Mouse (Mus musculus): ENCODE measurements around the gene Rpl12.
"Not testable (repeated sequence)": the region's sequence is repeated elsewhere in the genome, so short reads cannot be mapped to it uniquely, and the experiment has no call there.

The Rpl12 gene

DNA sequence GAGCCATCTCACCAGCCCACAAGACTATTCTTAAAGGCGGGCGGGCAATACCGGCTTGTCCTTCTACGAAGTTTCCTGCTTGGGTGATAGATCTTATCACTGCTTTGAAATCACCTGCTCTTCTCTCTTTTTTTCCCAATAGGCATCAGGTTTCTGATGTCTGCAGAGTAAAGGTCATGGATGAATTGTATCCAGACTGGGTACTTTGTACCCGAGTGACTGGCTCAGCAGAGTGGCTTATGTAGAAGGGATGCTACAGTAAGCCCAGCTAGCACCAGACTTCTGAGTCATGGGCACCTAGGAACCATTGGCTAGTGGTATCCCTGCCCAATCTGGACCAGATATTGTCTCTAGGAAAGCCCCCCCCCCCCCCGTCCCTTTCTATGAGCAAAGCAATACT lies 22.3 kb downstream of the Rpl12 start:
- no peak for DNase-seq

DNA sequence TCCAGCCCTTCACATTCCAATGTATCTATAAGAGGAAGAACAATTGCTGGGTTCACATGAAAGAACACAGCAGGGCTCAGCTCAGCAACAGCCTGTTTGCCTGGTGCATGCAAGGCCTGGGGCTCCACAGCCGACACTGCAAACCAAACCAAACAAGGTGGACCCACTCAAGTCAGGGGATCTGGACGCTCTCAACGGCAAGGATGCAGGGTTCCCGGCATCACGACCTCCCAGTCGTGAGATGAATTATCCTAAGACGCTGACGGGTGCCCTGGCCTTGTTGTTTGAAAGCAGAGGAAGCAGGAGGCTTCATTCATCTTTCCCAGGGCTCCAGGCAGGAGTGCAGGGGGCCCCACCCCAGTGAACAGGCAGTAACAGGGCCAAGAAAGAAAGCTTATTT lies 24.5 kb downstream of the Rpl12 start:
- DNase-seq, result no peak

DNA sequence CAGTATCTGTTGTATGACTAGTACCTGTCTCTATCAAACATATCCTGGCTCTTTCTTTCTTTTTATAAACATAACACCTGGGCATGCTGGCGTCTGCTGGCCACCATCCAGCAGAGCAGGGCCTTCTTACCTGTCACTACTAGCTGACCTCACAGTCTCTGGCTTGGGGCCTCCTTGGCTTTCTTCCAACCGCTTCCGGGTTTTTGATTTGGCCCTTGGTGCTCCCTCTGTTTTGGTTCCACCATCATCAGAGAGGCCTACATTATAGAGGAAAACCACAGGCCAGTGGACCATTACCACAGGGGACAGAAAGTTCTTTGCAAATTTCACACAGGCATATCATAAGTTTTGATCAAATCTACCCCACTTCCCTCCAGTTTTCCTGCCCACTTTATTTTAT lies 28.0 kb downstream of the Rpl12 start:
- DNase-seq, result no peak

DNA sequence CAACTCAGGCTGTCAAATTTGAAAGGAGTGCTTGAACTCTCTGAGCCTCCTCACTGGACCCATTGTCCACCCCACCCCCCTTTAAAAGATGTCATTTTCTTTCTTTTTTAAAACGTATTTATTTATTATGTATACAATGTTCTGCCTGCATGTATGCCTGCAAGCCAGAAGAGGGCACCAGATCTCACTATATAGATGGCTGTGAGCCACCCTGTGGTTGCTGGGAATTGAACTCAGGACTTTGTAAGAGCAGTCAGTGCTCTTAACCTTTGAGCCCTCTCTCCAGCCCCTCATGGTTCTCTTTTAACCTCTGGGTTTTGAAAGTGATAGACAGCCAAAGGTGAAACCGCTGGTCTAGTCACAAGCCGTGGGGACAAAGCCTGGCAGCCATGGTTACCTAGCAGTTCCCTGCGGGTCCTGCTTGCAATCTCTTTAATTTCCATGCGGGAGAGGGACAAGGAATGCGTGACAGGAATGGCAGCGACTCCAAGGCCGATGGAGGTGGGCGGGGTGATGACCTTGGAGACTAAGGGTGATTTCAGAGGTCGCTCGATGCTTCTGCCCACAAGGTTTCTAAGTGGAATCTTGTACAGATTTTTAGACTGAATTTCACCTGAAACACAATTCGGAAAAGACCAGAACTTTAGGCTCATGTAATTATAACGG lies 28.9 kb downstream of the Rpl12 start:
- no peak for DNase-seq

DNA sequence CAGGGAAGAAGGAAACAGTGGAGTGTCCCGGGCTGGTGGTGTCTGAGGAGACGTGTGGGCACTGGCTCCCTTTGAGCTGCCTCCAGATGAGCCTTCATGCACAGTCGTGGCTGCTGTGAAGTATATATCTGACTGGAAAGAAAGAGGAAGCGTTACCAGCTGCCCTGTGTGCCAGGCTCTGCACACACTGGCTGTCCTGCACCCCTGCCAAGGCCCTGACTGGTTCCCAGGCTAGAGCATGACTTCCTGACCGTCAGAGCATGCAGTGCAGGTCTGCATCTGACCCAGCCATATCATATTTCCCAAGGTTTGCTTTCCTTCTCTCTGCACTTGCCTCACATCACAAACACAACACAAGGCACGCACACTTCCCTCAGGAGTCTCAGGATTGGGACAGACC lies 30.8 kb downstream of the Rpl12 start:
- DNase-seq, result no peak

DNA sequence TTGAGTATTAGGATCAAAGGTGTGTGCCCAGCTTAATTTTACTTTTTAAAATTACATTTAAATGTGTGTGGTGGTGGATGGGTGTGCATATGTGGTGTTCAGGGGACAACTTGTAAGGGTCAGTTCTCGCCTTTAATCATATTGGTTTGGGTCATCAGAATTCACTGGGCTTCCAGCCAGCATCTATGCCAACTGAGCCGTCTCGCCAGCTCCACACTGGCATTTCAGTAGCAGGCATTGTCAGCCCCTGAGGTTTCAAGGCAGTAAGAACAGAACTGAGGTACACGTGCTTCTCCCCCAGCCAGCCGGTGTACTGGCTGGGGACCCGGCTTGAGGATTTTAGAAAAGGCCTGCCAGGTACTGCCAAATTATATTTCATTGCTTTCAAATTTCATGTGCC lies 35.7 kb downstream of the Rpl12 start:
- DNase-seq, result no peak

DNA sequence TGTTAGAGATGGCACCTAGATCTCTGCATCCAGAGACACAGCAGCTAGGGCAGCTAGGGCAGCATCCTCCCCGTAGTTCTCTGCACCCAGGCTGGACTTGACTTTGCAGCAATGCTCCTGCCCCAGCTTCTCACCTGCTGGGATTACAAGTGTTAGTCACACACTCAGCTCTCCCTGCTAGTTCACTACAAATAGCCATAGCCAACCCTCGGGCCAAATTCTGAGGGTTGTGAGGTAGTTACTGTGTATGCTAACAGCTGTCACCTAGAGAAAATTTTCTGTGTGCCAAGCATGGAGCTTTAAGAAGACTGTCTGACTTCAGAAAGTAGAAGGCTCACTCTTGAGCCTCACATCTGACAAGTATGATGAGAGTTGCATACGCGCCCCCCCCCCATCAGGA lies 36.4 kb downstream of the Rpl12 start:
- DNase-seq, result no peak

DNA sequence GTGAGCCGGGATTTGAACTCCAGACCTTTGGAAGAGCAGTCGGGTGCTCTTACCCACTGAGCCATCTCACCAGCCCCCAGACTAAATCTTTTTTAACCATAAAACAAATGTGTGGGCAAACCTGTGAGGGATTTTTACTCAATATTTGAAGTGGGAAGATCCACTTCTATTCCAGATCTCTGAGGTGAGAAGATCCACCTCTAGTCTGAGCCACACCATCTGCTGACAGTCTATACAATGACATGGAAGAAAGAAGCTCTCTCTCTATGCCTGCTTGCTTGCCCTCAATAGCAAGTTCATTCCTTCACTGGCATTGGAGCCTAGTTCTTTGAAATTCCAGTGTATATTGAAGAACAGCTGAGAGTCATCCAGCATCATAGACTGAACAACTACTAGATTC lies 38.4 kb downstream of the Rpl12 start:
- DNase-seq, result no peak

DNA sequence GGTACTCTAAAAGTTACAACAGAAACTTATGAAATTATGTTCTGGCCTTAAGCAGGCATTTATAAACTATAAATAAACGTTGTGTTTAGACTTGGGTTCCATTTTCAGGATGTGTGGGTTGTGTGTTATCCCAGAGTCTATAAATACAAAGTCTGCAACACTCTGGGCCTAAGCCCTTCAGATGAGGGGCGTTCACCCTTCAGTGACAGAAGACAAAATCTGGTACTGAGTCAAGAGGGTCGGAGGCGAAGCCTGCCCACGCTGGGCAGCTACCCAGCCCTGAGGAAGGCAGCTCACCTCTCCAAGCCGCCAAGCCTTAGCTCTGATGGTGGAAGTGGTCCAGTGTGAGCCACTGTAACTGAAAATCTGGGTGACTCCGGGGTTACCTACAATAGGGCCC lies 40.8 kb downstream of the Rpl12 start:
- DNase-seq, result no peak

DNA sequence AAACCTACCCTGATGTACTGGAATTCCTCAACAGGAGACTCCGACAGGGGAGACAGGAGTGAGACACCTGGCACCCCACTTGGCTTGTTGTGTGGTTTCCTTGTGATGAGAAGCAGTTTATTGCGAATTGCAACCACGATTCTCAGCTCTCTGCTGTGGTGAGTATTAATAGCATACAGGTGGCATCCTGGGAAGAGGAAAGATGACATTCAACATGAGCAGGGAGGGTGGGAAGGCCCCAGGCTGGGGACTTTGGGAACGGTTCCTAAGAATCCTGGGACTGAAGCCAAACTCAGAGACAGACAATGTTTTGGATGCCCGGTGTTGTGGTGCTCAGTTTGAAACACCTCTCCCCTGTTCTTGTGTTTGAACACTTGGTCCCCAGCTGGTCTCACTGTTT lies 43.7 kb downstream of the Rpl12 start:
- DNase-seq, result no peak

DNA sequence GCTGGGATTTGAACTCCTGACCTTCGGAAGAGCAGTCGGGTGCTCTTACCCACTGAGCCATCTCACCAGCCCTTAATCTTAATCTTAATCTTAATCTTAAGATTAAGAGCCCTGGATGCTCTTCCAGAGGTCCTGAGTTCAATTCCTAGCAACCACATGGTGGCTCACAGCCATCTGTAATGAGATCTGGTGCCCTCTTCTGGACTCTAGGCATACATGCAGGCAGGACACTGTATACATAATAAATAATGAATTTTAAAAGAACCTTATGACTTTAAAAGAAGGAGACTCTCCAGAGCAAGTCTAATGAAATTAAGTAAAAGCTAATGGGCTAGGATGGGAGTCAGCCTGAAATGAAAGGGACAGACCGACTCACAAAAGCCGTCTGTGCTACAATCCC lies 47.7 kb downstream of the Rpl12 start:
- not testable (repeated sequence) for DNase-seq

DNA sequence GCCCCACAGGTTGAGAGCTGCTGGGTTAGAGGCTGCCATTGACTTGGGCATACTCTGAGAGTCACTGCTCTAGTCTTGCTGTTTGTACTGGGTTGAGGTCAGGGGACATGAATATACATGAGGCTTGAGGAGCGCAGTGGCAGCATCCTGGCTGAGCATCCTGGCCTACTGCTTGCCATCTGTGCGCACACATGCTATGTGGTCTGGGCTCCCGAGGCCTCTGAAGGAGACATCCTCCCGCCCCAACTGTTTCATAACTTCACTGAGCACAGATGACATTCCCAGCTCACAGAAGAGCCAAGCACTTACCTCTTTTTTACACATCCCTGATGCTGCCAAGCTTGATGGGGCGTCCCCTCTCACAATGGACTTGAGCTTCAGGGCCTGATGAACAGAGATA lies 53.5 kb downstream of the Rpl12 start:
- no peak for DNase-seq

Data from kidney, adult 8-10 months (tissue).